Mouse (Mus musculus): ENCODE results near the gene AI413582. TPM values are rescaled to one million over a fixed set of nuclear protein-coding genes. Genes with fewer than 3 reads are reported as not detected.

The AI413582 gene
- total and polyA plus RNA-seq, 3 experiments = 50.8 to 159 (median 78.2) TPM

DNA sequence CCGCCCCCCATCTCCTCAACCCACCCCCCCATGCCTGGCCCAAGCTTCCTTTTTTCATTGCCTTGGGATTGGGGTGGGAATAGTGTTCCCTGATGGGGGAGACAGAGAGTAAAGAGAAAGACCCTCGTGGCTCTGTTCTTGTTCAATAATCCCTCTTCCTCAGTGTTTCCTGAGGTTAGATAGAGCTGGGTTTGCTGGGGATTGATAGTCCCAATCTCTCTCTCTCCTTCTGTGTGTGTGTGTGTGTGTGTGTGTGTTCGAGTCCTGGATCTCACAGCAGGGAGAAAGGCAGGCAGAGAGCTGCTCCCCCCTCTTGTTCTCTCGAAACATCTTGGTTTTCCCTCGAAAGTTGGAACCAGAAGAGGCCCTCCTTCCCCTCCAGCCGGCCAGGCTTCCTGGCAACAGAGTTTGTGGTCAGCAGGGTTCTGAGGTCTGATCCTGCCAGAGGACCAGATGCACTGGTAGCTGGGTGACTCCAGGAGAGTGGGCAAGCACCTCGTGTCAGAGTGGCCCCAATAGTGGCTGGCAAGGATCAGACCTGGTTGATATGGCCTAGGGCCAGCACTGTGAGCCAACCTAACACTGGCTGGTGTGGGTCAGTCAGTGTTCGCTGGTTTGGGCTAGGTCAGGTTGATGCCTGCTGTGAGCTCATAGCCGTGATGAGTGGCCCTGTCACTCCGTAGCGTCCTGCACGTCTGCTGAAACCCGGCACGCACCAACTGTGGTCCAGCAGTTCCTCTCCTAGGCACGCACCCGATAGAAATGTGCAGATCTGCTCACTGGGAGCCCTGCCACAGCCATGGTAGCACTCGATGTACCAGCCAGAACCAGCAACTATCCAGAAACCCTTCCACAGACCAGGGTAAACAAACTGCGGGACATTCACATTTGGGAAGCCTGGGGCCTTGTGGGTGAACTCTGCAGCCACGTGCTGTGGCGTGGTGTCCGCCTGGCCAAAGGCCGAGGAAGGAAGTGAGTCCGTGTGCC is 13.0 kb downstream of the AI413582 start:
- Histone ChIP-seq H3K27me3 (ENCODE audit: insufficient read depth, low read length) (no peaks in the 10 kb centered on the region), H3K4me3 (ENCODE audit: low read depth, low read length) (peak overlapping the region; percentile 48; the same call in 1 of the 2 replicates), H3K4me1 (ENCODE audit: insufficient read depth, low read depth, low read length) (peaks cover 66% of the 10 kb centered on the region), H3K36me3 (replicated peaks) (peaks cover 8% of the 10 kb centered on the region), H3K9me3 (replicated peaks) (no peaks in the 10 kb centered on the region)
- TF ChIP-seq TAL1 (conservative IDR thresholded peaks at IDR 0.05; ENCODE audit: low read depth, low read length) (no peak), POLR2AphosphoS5 (IDR thresholded peaks at IDR 0.05; ENCODE audit: insufficient replicate concordance, low read depth, low read length) (0 out of 2 replicates have a peak, but pooled peaks have one; percentile 66)
- no peak for ATAC-seq (ENCODE audit: extremely low read depth, insufficient number of reproducible peaks, low FRiP score, poor library complexity, severe bottlenecking)
- no peak for DNase-seq (ENCODE audit: low spot score)

- Histone ChIP-seq H3K27me3 (ENCODE audit: insufficient read depth, low read length) (peaks cover 6% of the 10 kb centered on the region; the same call in 1 of the 2 replicates), H3K9me3 (replicated peaks) (no peaks in the 10 kb centered on the region), H3K36me3 (replicated peaks) (peaks cover 8% of the 10 kb centered on the region), H3K4me3 (ENCODE audit: low read depth, low read length) (no peak overlapping the region), H3K4me1 (ENCODE audit: insufficient read depth, low read depth, low read length) (peaks cover 66% of the 10 kb centered on the region)
- TF ChIP-seq GATA1 (IDR thresholded peaks at IDR 0.05; ENCODE audit: borderline replicate concordance, low read length) (no peak), POLR2AphosphoS5 (IDR thresholded peaks at IDR 0.05; ENCODE audit: insufficient replicate concordance, low read depth, low read length) (no peak), TAL1 (conservative IDR thresholded peaks at IDR 0.05; ENCODE audit: low read depth, low read length) (no peak), GATA2 (IDR thresholded peaks at IDR 0.05; ENCODE audit: borderline replicate concordance, low read depth, low read length) (no peak), CTCF (IDR thresholded peaks at IDR 0.05; ENCODE audit: low read depth, low read length) (no peak)
- ATAC-seq (ENCODE audit: extremely low read depth, insufficient number of reproducible peaks, low FRiP score, poor library complexity, severe bottlenecking) (no peak), DNase-seq (ENCODE audit: low spot score) (no peak)
Measured at GRCm38 (mm10) chr17:27551393-27551940, 14.1 kb downstream of the AI413582 start.

- TF ChIP-seq GATA1 (IDR thresholded peaks at IDR 0.05; ENCODE audit: borderline replicate concordance, low read length) = no peak
- no peak for TF ChIP-seq GATA2 (IDR thresholded peaks at IDR 0.05; ENCODE audit: borderline replicate concordance, low read depth, low read length)
- TF ChIP-seq CTCF (IDR thresholded peaks at IDR 0.05; ENCODE audit: low read depth, low read length) = no peak
- no peak for TF ChIP-seq POLR2AphosphoS5 (IDR thresholded peaks at IDR 0.05; ENCODE audit: insufficient replicate concordance, low read depth, low read length)
- no peak for TF ChIP-seq TAL1 (conservative IDR thresholded peaks at IDR 0.05; ENCODE audit: low read depth, low read length)
- Histone ChIP-seq H3K36me3 (replicated peaks) (peaks cover 8% of the 10 kb centered on the region), H3K4me1 (ENCODE audit: insufficient read depth, low read depth, low read length) (peaks cover 54% of the 10 kb centered on the region), H3K27me3 (ENCODE audit: insufficient read depth, low read length) (peaks cover 15% of the 10 kb centered on the region), H3K4me3 (ENCODE audit: low read depth, low read length) (peak overlapping the region; percentile 11; the same call in 1 of the 2 replicates), H3K9me3 (replicated peaks) (no peaks in the 10 kb centered on the region)
- ATAC-seq (ENCODE audit: extremely low read depth, insufficient number of reproducible peaks, low FRiP score, poor library complexity, severe bottlenecking) = no peak
- no peak for DNase-seq (ENCODE audit: low spot score)
Measured at GRCm38 (mm10) chr17:27549234-27549633, 16.3 kb downstream of the AI413582 start.

DNA sequence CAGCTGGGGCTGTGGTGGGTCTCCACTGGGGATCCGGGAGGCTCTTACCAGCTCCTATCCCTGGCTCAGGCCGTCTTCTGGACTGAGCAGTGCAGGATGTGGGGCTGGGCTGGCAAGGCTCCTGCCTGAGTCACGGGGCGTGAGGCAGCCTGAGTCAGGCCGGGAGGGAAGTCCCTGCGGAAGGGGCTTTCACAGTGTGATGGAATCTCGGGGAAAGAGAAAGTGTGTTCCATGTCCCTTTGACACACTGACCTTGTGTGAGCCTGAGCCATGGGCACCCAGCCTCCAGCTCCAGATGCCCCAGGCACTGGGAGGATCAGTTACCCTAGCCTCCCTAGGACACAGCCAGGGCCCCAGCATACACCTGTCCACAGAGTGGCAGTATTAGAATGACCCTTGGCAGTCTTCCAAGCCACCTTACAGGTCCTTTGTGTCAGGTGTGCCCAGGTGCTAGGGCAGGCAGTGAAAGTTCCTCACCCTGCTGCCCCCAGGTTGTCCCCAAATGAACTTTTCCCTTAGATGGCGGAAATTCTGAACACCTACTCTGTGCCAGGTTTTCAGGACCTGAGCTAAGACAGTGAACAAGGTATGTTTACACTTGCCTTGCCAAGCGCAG is 18.2 kb downstream of the AI413582 start:
- no peak for DNase-seq (ENCODE audit: low spot score)
- Histone ChIP-seq H3K4me1 (ENCODE audit: insufficient read depth, low read depth, low read length) (peaks cover 39% of the 10 kb centered on the region), H3K27me3 (ENCODE audit: insufficient read depth, low read length) (peaks cover 22% of the 10 kb centered on the region), H3K9me3 (replicated peaks) (no peaks in the 10 kb centered on the region), H3K36me3 (replicated peaks) (peaks cover 1% of the 10 kb centered on the region), H3K4me3 (ENCODE audit: low read depth, low read length) (no peak overlapping the region)
- no peak for ATAC-seq (ENCODE audit: extremely low read depth, insufficient number of reproducible peaks, low FRiP score, poor library complexity, severe bottlenecking)
- TF ChIP-seq GATA1 (IDR thresholded peaks at IDR 0.05; ENCODE audit: borderline replicate concordance, low read length) (no peak), GATA2 (IDR thresholded peaks at IDR 0.05; ENCODE audit: borderline replicate concordance, low read depth, low read length) (no peak), POLR2AphosphoS5 (IDR thresholded peaks at IDR 0.05; ENCODE audit: insufficient replicate concordance, low read depth, low read length) (no peak)

DNA sequence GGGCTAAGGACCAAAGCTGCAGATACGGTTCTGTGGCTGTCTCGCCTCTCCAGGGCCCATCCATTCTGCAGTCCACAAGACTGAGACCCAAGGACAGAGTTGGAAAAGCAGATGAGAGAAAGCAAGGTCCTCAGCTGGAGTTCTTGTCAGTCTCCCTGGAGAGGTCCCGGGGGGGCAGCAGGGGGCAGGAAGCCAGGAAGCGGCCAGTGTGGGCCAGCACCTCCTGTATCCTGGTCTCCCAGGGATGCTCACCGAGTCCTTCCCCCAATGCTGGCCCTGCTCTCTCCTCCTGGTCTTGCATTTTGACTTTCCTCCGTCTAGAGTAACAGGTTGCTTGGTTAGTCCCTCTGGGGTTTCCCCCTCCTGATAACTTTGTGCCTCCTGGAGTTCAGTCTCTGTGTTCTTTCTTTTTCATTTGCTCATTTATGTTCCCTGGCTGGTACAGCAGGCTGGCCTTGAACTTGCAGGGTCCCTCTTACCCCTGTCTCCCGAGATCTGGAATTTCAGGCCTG is 18.9 kb downstream of the AI413582 start:
- Histone ChIP-seq H3K4me3 (ENCODE audit: low read depth, low read length) (no peak overlapping the region), H3K36me3 (replicated peaks) (no peaks in the 10 kb centered on the region), H3K4me1 (ENCODE audit: insufficient read depth, low read depth, low read length) (peaks cover 31% of the 10 kb centered on the region), H3K27me3 (ENCODE audit: insufficient read depth, low read length) (peaks cover 25% of the 10 kb centered on the region), H3K9me3 (replicated peaks) (no peaks in the 10 kb centered on the region)
- no peak for DNase-seq (ENCODE audit: low spot score)
- TF ChIP-seq CTCF (IDR thresholded peaks at IDR 0.05; ENCODE audit: low read depth, low read length) = no peak
- TF ChIP-seq TAL1 (conservative IDR thresholded peaks at IDR 0.05; ENCODE audit: low read depth, low read length) = no peak
- TF ChIP-seq GATA2 (IDR thresholded peaks at IDR 0.05; ENCODE audit: borderline replicate concordance, low read depth, low read length) = no peak
- TF ChIP-seq GATA1 (IDR thresholded peaks at IDR 0.05; ENCODE audit: borderline replicate concordance, low read length) = no peak
- TF ChIP-seq POLR2AphosphoS5 (IDR thresholded peaks at IDR 0.05; ENCODE audit: insufficient replicate concordance, low read depth, low read length) = no peak
- no peak for ATAC-seq (ENCODE audit: extremely low read depth, insufficient number of reproducible peaks, low FRiP score, poor library complexity, severe bottlenecking)

DNA sequence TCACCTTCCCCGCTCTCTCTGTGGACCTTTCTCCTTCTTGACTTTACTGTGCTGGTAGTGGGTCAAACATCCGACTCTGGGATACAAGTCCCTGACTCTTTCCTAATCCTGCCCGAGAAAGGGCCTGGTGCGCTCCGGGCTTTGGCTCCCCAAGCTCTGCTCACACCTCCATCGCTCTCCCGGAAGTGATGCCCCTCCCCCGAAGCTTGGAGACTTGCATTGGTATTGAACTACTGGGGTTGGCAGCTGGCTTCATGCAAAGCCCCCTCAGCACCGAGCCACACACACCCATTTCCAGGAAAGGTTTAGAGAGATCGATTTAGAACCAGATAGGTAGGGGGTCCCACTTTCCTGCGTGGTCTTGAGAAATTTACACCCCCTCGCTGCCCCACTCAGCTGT is 19.6 kb downstream of the AI413582 start:
- Histone ChIP-seq H3K4me3 (ENCODE audit: low read depth, low read length) (no peak overlapping the region), H3K27me3 (ENCODE audit: insufficient read depth, low read length) (peaks cover 30% of the 10 kb centered on the region), H3K36me3 (replicated peaks) (no peaks in the 10 kb centered on the region), H3K9me3 (replicated peaks) (no peaks in the 10 kb centered on the region), H3K4me1 (ENCODE audit: insufficient read depth, low read depth, low read length) (peaks cover 29% of the 10 kb centered on the region)
- TF ChIP-seq GATA1 (IDR thresholded peaks at IDR 0.05; ENCODE audit: borderline replicate concordance, low read length) = no peak
- no peak for TF ChIP-seq CTCF (IDR thresholded peaks at IDR 0.05; ENCODE audit: low read depth, low read length)
- TF ChIP-seq POLR2AphosphoS5 (IDR thresholded peaks at IDR 0.05; ENCODE audit: insufficient replicate concordance, low read depth, low read length) = no peak
- no peak for TF ChIP-seq GATA2 (IDR thresholded peaks at IDR 0.05; ENCODE audit: borderline replicate concordance, low read depth, low read length)
- TF ChIP-seq TAL1 (conservative IDR thresholded peaks at IDR 0.05; ENCODE audit: low read depth, low read length) = no peak
- ATAC-seq (ENCODE audit: extremely low read depth, insufficient number of reproducible peaks, low FRiP score, poor library complexity, severe bottlenecking) (no peak), DNase-seq (ENCODE audit: low spot score) (no peak)

Measured in G1E (cell line).